Mouse (Mus musculus): ENCODE measurements around the gene Arhgap27. TPM values are rescaled to one million over a fixed set of nuclear protein-coding genes. Genes with fewer than 3 reads are reported as not detected.

Arhgap27 gene
- polyA plus RNA-seq, 1 experiment: 38.4 TPM

DNA sequence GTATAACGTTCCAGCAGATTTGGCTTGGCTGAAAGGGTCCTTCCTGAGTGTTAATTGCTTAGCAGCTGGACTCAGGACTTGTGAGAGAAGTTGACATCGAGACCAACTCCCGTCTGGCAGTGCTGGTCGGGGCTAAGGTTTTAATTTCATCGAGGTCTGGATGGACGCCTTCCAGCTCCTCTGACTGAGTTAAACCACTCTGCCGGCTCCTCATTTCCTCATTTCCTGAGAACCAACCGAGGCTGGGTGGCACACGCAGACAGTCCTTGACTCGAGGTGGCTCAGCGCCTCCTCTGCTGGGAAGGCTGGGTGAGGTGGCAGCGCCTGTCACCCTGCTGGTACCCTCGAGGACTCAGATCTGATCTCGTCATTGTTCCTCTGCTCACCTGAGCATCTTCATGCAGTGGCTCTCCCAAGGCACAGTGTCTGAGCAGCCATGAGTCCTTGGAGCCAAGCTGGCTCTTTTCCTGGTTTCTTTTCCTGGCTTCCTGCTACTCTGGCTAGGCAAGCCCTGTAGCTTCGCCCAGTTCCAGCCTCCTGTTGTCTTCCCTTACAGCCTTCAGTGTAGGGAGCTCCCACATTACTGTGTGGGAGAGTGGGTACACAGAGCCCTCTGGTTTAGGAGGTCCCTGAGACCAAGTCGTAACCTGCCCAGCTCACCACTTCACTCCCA is 75.1 kb downstream of the Arhgap27 start:
- no peak overlapping the region for H3K4me3 ChIP-seq (ENCODE audit: insufficient read depth, low read depth, low read length)
- no peak for TF ChIP-seq CTCF (conservative IDR thresholded peaks at IDR 0.05; ENCODE audit: insufficient read depth, insufficient read length, low read depth, low read length)
- no peak for TF ChIP-seq POLR2A (IDR thresholded peaks at IDR 0.05; ENCODE audit: low read depth, low read length)
- H3K4me1 ChIP-seq (ENCODE audit: control insufficient read depth, insufficient read depth, low read length): peaks cover 11% of the 10 kb centered on the region
- H3K36me3 ChIP-seq (ENCODE audit: control insufficient read depth, insufficient read depth, low read length): no peaks in the 10 kb centered on the region
- DNase-seq: peak; percentile 28
- H3K27me3 ChIP-seq (replicated peaks; ENCODE audit: control insufficient read depth, insufficient read depth, low read length): no peaks in the 10 kb centered on the region
- WGBS: 44% methylated on average over 16 of the region's 16 CpGs
- no peak overlapping the region for H3K27ac ChIP-seq (ENCODE audit: insufficient read depth, low read depth, low read length)

DNA sequence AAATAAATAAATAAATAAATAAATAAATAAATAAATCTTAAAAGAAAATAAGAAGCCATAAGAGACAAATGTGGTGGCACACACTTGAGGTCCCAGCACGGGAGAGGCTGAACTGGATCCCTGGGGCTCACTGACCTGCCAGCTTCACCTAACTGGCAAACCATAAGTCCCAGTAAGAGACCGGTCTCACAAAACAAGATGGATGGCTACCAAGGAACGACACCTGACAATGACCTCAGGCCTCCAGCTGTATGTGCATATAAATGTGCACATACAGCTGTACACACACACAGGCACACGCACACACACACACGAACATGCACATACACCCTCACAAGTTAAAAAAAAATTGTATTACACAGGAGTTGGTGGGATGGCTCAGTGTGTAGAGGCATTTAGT is 76.6 kb downstream of the Arhgap27 start:
- Histone ChIP-seq H3K36me3 (ENCODE audit: control insufficient read depth, insufficient read depth, low read length) (no peaks in the 10 kb centered on the region), H3K4me1 (ENCODE audit: control insufficient read depth, insufficient read depth, low read length) (0 out of 2 replicates have a peak, but pooled peaks cover 3% of the 10 kb centered on the region), H3K27ac (ENCODE audit: insufficient read depth, low read depth, low read length) (no peak overlapping the region), H3K27me3 (replicated peaks; ENCODE audit: control insufficient read depth, insufficient read depth, low read length) (no peaks in the 10 kb centered on the region), H3K4me3 (ENCODE audit: insufficient read depth, low read depth, low read length) (no peak overlapping the region)
- 98% methylated on average over 5 of the region's 5 CpGs for WGBS
- DNase-seq: no peak
- TF ChIP-seq CTCF (conservative IDR thresholded peaks at IDR 0.05; ENCODE audit: insufficient read depth, insufficient read length, low read depth, low read length): no peak
- TF ChIP-seq POLR2A (IDR thresholded peaks at IDR 0.05; ENCODE audit: low read depth, low read length): no peak

DNA sequence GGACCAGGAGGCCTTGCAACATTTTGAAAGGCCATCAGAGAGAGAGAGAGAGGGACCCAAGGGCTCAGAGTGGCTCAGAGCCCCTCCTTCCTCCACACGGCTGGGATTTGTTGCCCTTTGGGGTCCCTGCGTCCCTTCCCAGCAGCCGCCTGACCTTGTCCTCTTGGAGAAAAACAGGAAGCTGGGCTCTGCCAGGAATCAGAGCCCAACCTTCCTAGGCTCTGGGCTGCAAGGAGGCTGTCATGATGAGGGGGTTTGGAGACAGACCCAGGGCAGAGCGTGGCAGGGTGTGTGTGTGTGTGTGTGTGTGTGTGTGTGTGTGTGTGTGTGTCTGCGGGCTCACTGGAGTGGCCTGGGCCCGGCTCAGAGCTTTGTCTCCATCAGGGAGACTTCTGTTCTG is 77.5 kb downstream of the Arhgap27 start:
- Histone ChIP-seq H3K27me3 (replicated peaks; ENCODE audit: control insufficient read depth, insufficient read depth, low read length) (no peaks in the 10 kb centered on the region), H3K4me3 (ENCODE audit: insufficient read depth, low read depth, low read length) (no peak overlapping the region), H3K4me1 (ENCODE audit: control insufficient read depth, insufficient read depth, low read length) (0 out of 2 replicates have a peak, but pooled peaks cover 3% of the 10 kb centered on the region), H3K36me3 (ENCODE audit: control insufficient read depth, insufficient read depth, low read length) (no peaks in the 10 kb centered on the region), H3K27ac (ENCODE audit: insufficient read depth, low read depth, low read length) (peak overlapping the region; percentile 8)
- DNase-seq: peak; percentile 68
- WGBS: 34% methylated on average over 6 of the region's 6 CpGs
- TF ChIP-seq POLR2A (IDR thresholded peaks at IDR 0.05; ENCODE audit: low read depth, low read length) (no peak), CTCF (conservative IDR thresholded peaks at IDR 0.05; ENCODE audit: insufficient read depth, insufficient read length, low read depth, low read length) (no peak)

DNA sequence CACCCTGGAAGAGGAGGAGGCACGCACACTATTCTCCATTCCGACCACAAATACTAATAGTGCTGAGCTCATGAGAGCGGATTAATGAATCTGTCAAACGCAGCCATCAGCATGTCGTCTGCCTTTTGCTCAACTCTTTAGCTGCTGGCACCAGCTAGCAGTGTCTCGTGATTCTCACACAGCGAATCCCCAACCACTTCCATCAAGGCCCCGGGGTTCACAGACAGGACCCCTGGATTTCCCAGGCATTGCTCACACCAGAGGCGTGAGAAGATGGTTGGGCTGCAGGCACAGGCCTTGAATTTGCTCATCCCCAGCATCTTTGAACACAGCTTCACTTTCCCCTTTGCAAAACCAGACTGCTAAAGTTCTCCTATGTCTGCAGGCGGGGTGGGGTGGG is 78.2 kb downstream of the Arhgap27 start:
- no peak for DNase-seq
- H3K4me3 ChIP-seq (ENCODE audit: insufficient read depth, low read depth, low read length): no peak overlapping the region
- H3K27ac ChIP-seq (ENCODE audit: insufficient read depth, low read depth, low read length): no peak overlapping the region
- 82% methylated on average over 10 of the region's 10 CpGs for WGBS
- no peak for TF ChIP-seq CTCF (conservative IDR thresholded peaks at IDR 0.05; ENCODE audit: insufficient read depth, insufficient read length, low read depth, low read length)
- TF ChIP-seq POLR2A (IDR thresholded peaks at IDR 0.05; ENCODE audit: low read depth, low read length): no peak
- no peaks in the 10 kb centered on the region for H3K36me3 ChIP-seq (ENCODE audit: control insufficient read depth, insufficient read depth, low read length)
- 0 out of 2 replicates have a peak, but pooled peaks cover 3% of the 10 kb centered on the region for H3K4me1 ChIP-seq (ENCODE audit: control insufficient read depth, insufficient read depth, low read length)
- H3K27me3 ChIP-seq (replicated peaks; ENCODE audit: control insufficient read depth, insufficient read depth, low read length): no peaks in the 10 kb centered on the region

DNA sequence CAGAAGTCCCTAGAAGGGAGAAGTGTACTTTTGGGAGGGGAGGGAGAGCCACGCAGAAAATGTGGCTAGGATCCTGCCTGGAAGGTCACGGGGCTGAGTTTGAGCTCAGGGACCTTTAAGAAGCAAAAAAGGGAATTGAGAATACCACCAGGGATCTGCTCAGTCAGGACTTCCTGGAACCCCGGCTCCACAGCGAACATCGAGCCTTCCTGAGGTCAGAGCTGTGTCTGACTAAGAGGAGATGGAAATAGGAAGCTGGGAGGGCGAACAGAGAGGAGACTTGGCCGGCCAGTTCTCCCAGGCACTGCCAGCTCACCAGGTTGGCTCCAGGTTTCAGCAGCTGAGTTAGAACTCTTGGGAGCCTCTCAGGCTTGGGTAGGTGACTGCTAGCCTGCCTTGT is 81.7 kb downstream of the Arhgap27 start:
- Histone ChIP-seq H3K4me3 (ENCODE audit: insufficient read depth, low read depth, low read length) (no peak overlapping the region), H3K27ac (ENCODE audit: insufficient read depth, low read depth, low read length) (no peak overlapping the region), H3K36me3 (ENCODE audit: control insufficient read depth, insufficient read depth, low read length) (no peaks in the 10 kb centered on the region), H3K4me1 (ENCODE audit: control insufficient read depth, insufficient read depth, low read length) (0 out of 2 replicates have a peak, but pooled peaks cover 3% of the 10 kb centered on the region), H3K27me3 (replicated peaks; ENCODE audit: control insufficient read depth, insufficient read depth, low read length) (no peaks in the 10 kb centered on the region)
- peak; percentile 37 for DNase-seq
- WGBS: 45% methylated on average over 7 of the region's 7 CpGs
- TF ChIP-seq CTCF (conservative IDR thresholded peaks at IDR 0.05; ENCODE audit: insufficient read depth, insufficient read length, low read depth, low read length): no peak

Other genes with a start within 250 kb of the Arhgap27 start
- gene Hexim1, start 247.5 kb downstream of the Arhgap27 start, polyA plus RNA-seq (2012; rRNA removed): 24.9 and 26.4 TPM in 2 replicates
- gene Hexim2, start 231.3 kb downstream of the Arhgap27 start, polyA plus RNA-seq (2012; rRNA removed): 3.8 and 4.0 TPM in 2 replicates
- 32.7 and 35.5 TPM in 2 replicates for gene Fmnl1, start 192.6 kb downstream of the Arhgap27 start, polyA plus RNA-seq (2012; rRNA removed)
- 0.09 and 0.22 TPM in 2 replicates for gene 1700023F06Rik, start 155.1 kb downstream of the Arhgap27 start, polyA plus RNA-seq (2012; rRNA removed)
- gene Spata32, start 145.3 kb downstream of the Arhgap27 start, polyA plus RNA-seq (2012; rRNA removed): not detected in 2 replicates
- 8.0 and 8.6 TPM in 2 replicates for gene Map3k14, start 96.2 kb downstream of the Arhgap27 start, polyA plus RNA-seq (2012; rRNA removed)
- 21.9 and 24.0 TPM in 2 replicates for gene Plekhm1, start 49.0 kb upstream of the Arhgap27 start, polyA plus RNA-seq (2012; rRNA removed)
- not detected in 2 replicates for gene Lrrc37a, start 140.9 kb upstream of the Arhgap27 start, polyA plus RNA-seq (2012; rRNA removed)

Data from kidney, adult 2 months (tissue).